18 mouse cellular contexts compared by ENCODE assay signal in the genomic region with DNA sequence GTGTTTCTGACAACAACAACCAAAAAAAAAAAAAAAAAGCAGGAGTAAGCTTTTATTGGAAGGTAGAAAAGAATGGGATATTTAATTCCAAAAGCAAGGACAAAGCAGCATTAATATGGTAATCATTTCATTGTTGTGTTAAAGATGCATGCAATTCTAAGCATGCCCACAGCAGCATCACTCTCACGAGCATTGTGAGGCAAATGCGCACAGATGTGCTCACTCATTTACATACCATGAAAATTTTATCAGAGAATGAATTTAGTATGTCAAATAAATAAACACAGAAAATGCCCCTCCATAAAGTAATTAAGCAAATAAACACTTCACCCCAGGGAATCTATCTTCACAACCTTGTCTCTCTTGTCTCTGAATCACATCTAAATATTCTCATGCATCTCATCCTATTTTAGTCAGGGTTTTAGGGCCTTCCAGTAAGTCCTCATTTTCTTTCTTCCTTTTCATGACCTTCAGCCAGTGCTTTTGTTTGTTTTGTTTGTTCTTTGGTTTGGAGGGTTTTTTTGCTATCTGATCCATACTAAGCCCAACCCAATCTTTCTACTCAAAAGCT.
DNase-seq lines count a peak whose midpoint lies in the region; ATAC-seq and TF ChIP-seq lines count a peak whose summit lies in the region.
"Had no signal": no experiment of that assay in that cellular context is flagged by ENCODE, and none has a peak within 500 bp of the region (broad histone marks: within the 10 kb centered on the region; RNA-seq: fewer than 3 reads in every experiment).

No protein-coding gene starts in this region.

- no peak overlapping the region for H3K4me2 ChIP-seq in hindbrain, embryonic 12.5 days (replicated peaks)
- no peak overlapping the region for H3K4me2 ChIP-seq in midbrain, embryonic 14.5 days (ENCODE audit: low read length)
- H3K4me2 ChIP-seq: heart, embryonic 11.5 days; liver, embryonic 12.5 days; lung, embryonic 15.5 days; stomach, embryonic 15.5 days had no signal

- peak; percentile 22 for DNase-seq in ES-E14 (ENCODE audit: low read depth, low spot score)
- DNase-seq in midbrain, embryonic 14.5 days, result peak; percentile 70
- no peak for DNase-seq in left cerebral cortex, adult 18-20 months (ENCODE audit: low spot score in 2 of 2)
- no peak for DNase-seq in adrenal gland, postnatal 25 days
- no peak for DNase-seq in testis, postnatal 10 days (ENCODE audit: low spot score)
- DNase-seq: cerebellum, adult 11-12 months; gastrocnemius, postnatal 14 days; kidney, postnatal 10 days; layer of hippocampus, adult 9-11 months; retina, postnatal 1 day; thymus, postnatal 14 days had no signal

- no peak for TF ChIP-seq POLR2A in ES-Bruce4 (IDR thresholded peaks at IDR 0.05; ENCODE audit: insufficient read depth, low read length)

- H3K27ac ChIP-seq in ES-Bruce4 (ENCODE audit: insufficient read depth, low read length) (no peak overlapping the region), ES-E14 (ENCODE audit: insufficient read depth, low read depth, low read length, poor library complexity, severe bottlenecking) (no peak overlapping the region)
- H3K27ac ChIP-seq in hindbrain, embryonic 12.5 days, result no peak overlapping the region
- no peak overlapping the region for H3K27ac ChIP-seq in midbrain, embryonic 14.5 days (replicated peaks; ENCODE audit: low read depth, low read length)
- H3K27ac ChIP-seq: liver, embryonic 12.5 days; lung, embryonic 15.5 days; stomach, embryonic 15.5 days had no signal

- peak; percentile 86 for TF ChIP-seq EP300 in ES-Bruce4 (IDR thresholded peaks at IDR 0.05; ENCODE audit: insufficient read depth, low read depth, low read length)

- no peak for TF ChIP-seq CTCF in ES-Bruce4 (IDR thresholded peaks at IDR 0.05; ENCODE audit: low read depth, low read length)

- H3K4me3 ChIP-seq in ES-Bruce4 (ENCODE audit: low read depth, low read length) (no peak overlapping the region), ES-E14 (ENCODE audit: insufficient read depth in 1 of 2, low read depth in 1 of 2, low read length in 2 of 2, poor library complexity in 1 of 2, severe bottlenecking in 1 of 2) (no peak overlapping the region)
- H3K4me3 ChIP-seq in hindbrain, embryonic 12.5 days, result no peak overlapping the region
- H3K4me3 ChIP-seq in midbrain, embryonic 14.5 days (replicated peaks; ENCODE audit: low read depth, low read length), result no peak overlapping the region
- H3K4me3 ChIP-seq: liver, embryonic 12.5 days; lung, embryonic 15.5 days; stomach, embryonic 15.5 days had no signal

- H3K9ac ChIP-seq in ES-Bruce4 (ENCODE audit: low read depth, poor library complexity, severe bottlenecking), result no peak overlapping the region
- no peak overlapping the region for H3K9ac ChIP-seq in ES-E14 (ENCODE audit: insufficient read depth, low read depth, low read length, poor library complexity, severe bottlenecking)
- no peak overlapping the region for H3K9ac ChIP-seq in hindbrain, embryonic 12.5 days
- no peak overlapping the region for H3K9ac ChIP-seq in midbrain, embryonic 14.5 days (replicated peaks; ENCODE audit: low read length)
- H3K9ac ChIP-seq: liver, embryonic 12.5 days; lung, embryonic 15.5 days; stomach, embryonic 15.5 days had no signal

- H3K27me3 ChIP-seq in ES-Bruce4 (ENCODE audit: control insufficient read depth, insufficient read depth, low read length, poor library complexity, severe bottlenecking), result no peaks in the 10 kb centered on the region
- no peaks in the 10 kb centered on the region for H3K27me3 ChIP-seq in hindbrain, embryonic 12.5 days
- no peaks in the 10 kb centered on the region for H3K27me3 ChIP-seq in midbrain, embryonic 14.5 days (ENCODE audit: control insufficient read depth, insufficient read depth, low read length)
- H3K27me3 ChIP-seq: liver, embryonic 12.5 days; lung, embryonic 15.5 days; stomach, embryonic 15.5 days had no signal

- WGBS in hindbrain, embryonic 12.5 days, result 11% methylated on average over 2 of the region's 2 CpGs
- 1% methylated on average over 2 of the region's 2 CpGs for WGBS in midbrain, embryonic 14.5 days

- H3K36me3 ChIP-seq in ES-Bruce4 (ENCODE audit: control insufficient read depth, insufficient read depth, low read length, poor library complexity, severe bottlenecking) (no peaks in the 10 kb centered on the region), ES-E14 (ENCODE audit: control insufficient read depth, insufficient read depth, low read length, poor library complexity, severe bottlenecking) (no peaks in the 10 kb centered on the region)
- H3K36me3 ChIP-seq in hindbrain, embryonic 12.5 days, result no peaks in the 10 kb centered on the region
- no peaks in the 10 kb centered on the region for H3K36me3 ChIP-seq in midbrain, embryonic 14.5 days (ENCODE audit: control insufficient read depth, insufficient read depth, low read length)
- H3K36me3 ChIP-seq: liver, embryonic 12.5 days; lung, embryonic 15.5 days; stomach, embryonic 15.5 days had no signal

- ATAC-seq in hindbrain, embryonic 12.5 days (ENCODE audit: low FRiP score), result peak; percentile 86
- peak; percentile 81 for ATAC-seq in midbrain, embryonic 14.5 days (ENCODE audit: low FRiP score, low TSS enrichment)
- ATAC-seq: intestine, embryonic 16.5 days; liver, embryonic 12.5 days had no signal

- no peaks in the 10 kb centered on the region for H3K4me1 ChIP-seq in ES-Bruce4 (ENCODE audit: control insufficient read depth, insufficient read depth, low read length)
- H3K4me1 ChIP-seq in ES-E14 (ENCODE audit: control insufficient read depth in 2 of 2, insufficient read depth in 2 of 2, low read length in 2 of 2, poor library complexity in 1 of 2), result peaks cover 5 to 8% of the 10 kb centered on the region in 2 experiments
- H3K4me1 ChIP-seq in hindbrain, embryonic 12.5 days, result peaks cover 13% of the 10 kb centered on the region
- H3K4me1 ChIP-seq in midbrain, embryonic 14.5 days (ENCODE audit: control insufficient read depth, insufficient read depth, low read length), result peaks cover 2% of the 10 kb centered on the region; the same call in 1 of the 2 replicates
- H3K4me1 ChIP-seq: liver, embryonic 12.5 days; lung, embryonic 15.5 days; stomach, embryonic 15.5 days had no signal

- in situ Hi-C loops in ES-E14 (cut with MboI; ENCODE audit: low sequenced_read_pairs in 2 of 2, unreplicated experiment in 2 of 2), result no loop called here

- H3K9me3 ChIP-seq in ES-Bruce4 (replicated peaks; ENCODE audit: control insufficient read depth, insufficient read depth, low read length, poor library complexity, severe bottlenecking) (no peaks in the 10 kb centered on the region), ES-E14 (ENCODE audit: control insufficient read depth, insufficient read depth, low read depth, low read length) (no peaks in the 10 kb centered on the region)
- no peaks in the 10 kb centered on the region for H3K9me3 ChIP-seq in hindbrain, embryonic 12.5 days (replicated peaks)
- no peaks in the 10 kb centered on the region for H3K9me3 ChIP-seq in midbrain, embryonic 14.5 days (ENCODE audit: control insufficient read depth, low read length)
- H3K9me3 ChIP-seq: liver, embryonic 12.5 days; lung, embryonic 15.5 days; stomach, embryonic 15.5 days had no signal

TF ChIP-seq in ES-E14, 5 proteins besides CTCF, POLR2A, EP300 and RAD21:
- TF ChIP-seq ZNF384 (IDR thresholded peaks at IDR 0.05; ENCODE audit: low read depth, low read length), result peak; percentile 84
- peak; percentile 67; the same call in 1 of the 2 replicates for TF ChIP-seq CHD2 (IDR thresholded peaks at IDR 0.05; ENCODE audit: low read depth, low read length)
- no peak for TF ChIP-seq MAFK (IDR thresholded peaks at IDR 0.05; ENCODE audit: insufficient read depth, low read depth, low read length)

Comparison
In these comparisons a context has a peak if more than half of its experiments do, and no peak if none do; other contexts are left out.
1. DNase-seq: peak in ES-E14 (single experiment) and midbrain, embryonic 14.5 days (single experiment); none in left cerebral cortex, adult 18-20 months (0 of 2), adrenal gland, postnatal 25 days (single experiment) and testis, postnatal 10 days (single experiment).